Mouse (Mus musculus): ENCODE results near the gene Pdpk1. TPM values are rescaled to one million over a fixed set of nuclear protein-coding genes. Genes with fewer than 3 reads are reported as not detected.
A peak's percentile ranks its signal among the peaks of the same experiment; 100 is the strongest.

The Pdpk1 gene
- 25.6 and 26.7 TPM in 2 replicates for total RNA-seq (2012; rRNA removed)

DNA sequence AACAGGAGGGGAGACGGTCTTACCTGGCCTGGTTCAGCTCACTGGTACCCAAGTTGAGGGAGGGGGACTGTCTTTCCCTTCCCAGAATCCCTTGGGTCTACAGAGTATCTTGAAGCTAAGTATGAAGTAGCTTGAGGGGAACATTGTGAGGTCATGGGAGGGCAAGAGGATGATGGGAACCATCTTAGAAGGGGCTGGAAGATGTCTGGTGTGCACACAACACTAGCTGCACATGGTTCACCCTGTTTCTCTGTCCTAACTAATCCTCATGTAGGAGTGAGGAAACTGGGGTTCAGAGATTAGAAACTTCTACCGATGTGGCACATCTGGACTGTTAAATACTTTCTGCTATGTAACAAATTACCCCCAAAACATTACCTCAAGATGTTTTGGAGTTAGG lies at the start of gene Pdpk1:
Gene Pdpk1 (minus strand): TSS at position 101 of the 400 bp plus-strand sequence.
- peaks cover 6% of the 10 kb centered on the region; the same call in 1 of the 2 replicates for H3K36me3 ChIP-seq (ENCODE audit: control insufficient read depth, insufficient read depth, low read length, poor library complexity, severe bottlenecking)
- TF ChIP-seq ZC3H11A (IDR thresholded peaks at IDR 0.05; ENCODE audit: borderline replicate concordance, low read depth, low read length) = no peak
- no peak for TF ChIP-seq ZNF384 (IDR thresholded peaks at IDR 0.05; ENCODE audit: low read depth, low read length)
- H3K9me3 ChIP-seq (ENCODE audit: control insufficient read depth, insufficient read depth, low read depth, low read length) = no peaks in the 10 kb centered on the region
- peaks cover 2 to 8% of the 10 kb centered on the region in 2 experiments; a peak in 2 of 4 replicates for H3K4me1 ChIP-seq (ENCODE audit: control insufficient read depth in 2 of 2, insufficient read depth in 2 of 2, low read length in 2 of 2, poor library complexity in 1 of 2)
- peak within 1 kb of the TSS; percentile 41 for H3K27ac ChIP-seq (ENCODE audit: insufficient read depth, low read depth, low read length, poor library complexity, severe bottlenecking)
- DNase-seq (ENCODE audit: low read depth, low spot score) = no peak
- H3K9ac ChIP-seq (ENCODE audit: insufficient read depth, low read depth, low read length, poor library complexity, severe bottlenecking) = no peak within 1 kb of the TSS
- H3K4me3 ChIP-seq (ENCODE audit: insufficient read depth in 1 of 2, low read depth in 1 of 2, low read length in 2 of 2, poor library complexity in 1 of 2, severe bottlenecking in 1 of 2) = peak within 1 kb of the TSS; percentile 34 to 57; a peak in 3 of 4 replicates
- in situ Hi-C loops (cut with MboI; ENCODE audit: low sequenced_read_pairs in 2 of 2, unreplicated experiment in 2 of 2) = no loop called here

DNA sequence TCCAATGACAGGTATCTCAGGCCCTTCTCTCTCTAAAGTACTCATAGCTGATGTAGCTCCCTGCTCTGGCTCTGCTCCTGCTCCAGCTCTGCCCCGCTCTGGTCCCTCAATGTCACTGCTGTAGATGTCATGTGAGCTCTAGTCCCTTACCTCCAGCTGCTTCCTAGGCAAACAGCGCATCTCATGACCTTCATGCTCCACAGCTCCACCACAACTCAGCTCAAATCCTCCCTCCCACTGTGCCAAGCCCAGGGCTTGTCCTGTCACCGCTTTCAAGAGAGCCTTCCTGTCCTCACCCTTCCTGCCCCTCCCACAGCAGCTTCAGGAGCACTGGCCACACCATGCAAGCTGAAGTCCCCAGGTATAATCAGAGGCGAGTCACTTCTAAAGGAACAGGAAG lies 49.0 kb upstream of the Pdpk1 start:
- no peak overlapping the region for H3K4me3 ChIP-seq (ENCODE audit: insufficient read depth in 1 of 2, low read depth in 1 of 2, low read length in 2 of 2, poor library complexity in 1 of 2, severe bottlenecking in 1 of 2)
- in situ Hi-C loops (cut with MboI; ENCODE audit: low sequenced_read_pairs in 2 of 2, unreplicated experiment in 2 of 2) = no loop called here
- no peaks in the 10 kb centered on the region for H3K9me3 ChIP-seq (ENCODE audit: control insufficient read depth, insufficient read depth, low read depth, low read length)
- peaks cover 9 to 37% of the 10 kb centered on the region in 2 experiments for H3K4me1 ChIP-seq (ENCODE audit: control insufficient read depth in 2 of 2, insufficient read depth in 2 of 2, low read length in 2 of 2, poor library complexity in 1 of 2)
- H3K27ac ChIP-seq (ENCODE audit: insufficient read depth, low read depth, low read length, poor library complexity, severe bottlenecking) = no peak overlapping the region; the same call in 1 of the 2 replicates
- no peak for DNase-seq (ENCODE audit: low read depth, low spot score)
- TF ChIP-seq ZC3H11A (IDR thresholded peaks at IDR 0.05; ENCODE audit: borderline replicate concordance, low read depth, low read length) (no peak), MAFK (IDR thresholded peaks at IDR 0.05; ENCODE audit: insufficient read depth, low read depth, low read length) (no peak), ZNF384 (IDR thresholded peaks at IDR 0.05; ENCODE audit: low read depth, low read length) (no peak), CHD2 (IDR thresholded peaks at IDR 0.05; ENCODE audit: low read depth, low read length) (no peak), HCFC1 (IDR thresholded peaks at IDR 0.05; ENCODE audit: borderline replicate concordance, insufficient read depth, low read length) (no peak)
- H3K9ac ChIP-seq (ENCODE audit: insufficient read depth, low read depth, low read length, poor library complexity, severe bottlenecking) = no peak overlapping the region
- no peaks in the 10 kb centered on the region for H3K36me3 ChIP-seq (ENCODE audit: control insufficient read depth, insufficient read depth, low read length, poor library complexity, severe bottlenecking)

DNA sequence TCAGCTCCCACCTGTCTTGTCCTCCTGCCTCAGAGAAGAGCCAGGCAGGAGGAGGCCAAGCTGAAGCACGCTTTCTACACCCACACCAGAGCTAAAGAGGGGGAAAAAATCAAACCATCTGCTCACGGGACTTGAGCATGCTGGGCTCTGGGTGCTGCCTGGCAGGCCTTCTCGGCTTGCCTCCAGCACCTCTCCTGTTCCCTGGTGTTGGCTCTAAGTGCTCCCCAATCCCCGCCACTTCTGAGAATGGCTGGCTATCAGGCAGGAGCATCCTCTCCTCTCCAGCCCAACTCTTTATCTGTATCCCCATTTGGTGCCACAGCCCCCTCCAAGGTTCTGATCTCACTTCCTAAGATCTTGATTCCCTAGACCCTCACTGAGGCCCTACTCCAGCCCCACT lies 48.5 kb upstream of the Pdpk1 start:
- H3K4me1 ChIP-seq (ENCODE audit: control insufficient read depth in 2 of 2, insufficient read depth in 2 of 2, low read length in 2 of 2, poor library complexity in 1 of 2) = peaks cover 9 to 37% of the 10 kb centered on the region in 2 experiments
- no peaks in the 10 kb centered on the region for H3K9me3 ChIP-seq (ENCODE audit: control insufficient read depth, insufficient read depth, low read depth, low read length)
- H3K27ac ChIP-seq (ENCODE audit: insufficient read depth, low read depth, low read length, poor library complexity, severe bottlenecking) = no peak overlapping the region
- no peak overlapping the region for H3K4me3 ChIP-seq (ENCODE audit: insufficient read depth in 1 of 2, low read depth in 1 of 2, low read length in 2 of 2, poor library complexity in 1 of 2, severe bottlenecking in 1 of 2)
- H3K36me3 ChIP-seq (ENCODE audit: control insufficient read depth, insufficient read depth, low read length, poor library complexity, severe bottlenecking) = no peaks in the 10 kb centered on the region
- in situ Hi-C loops (cut with MboI; ENCODE audit: low sequenced_read_pairs in 2 of 2, unreplicated experiment in 2 of 2) = no loop called here
- no peak for DNase-seq (ENCODE audit: low read depth, low spot score)
- no peak overlapping the region for H3K9ac ChIP-seq (ENCODE audit: insufficient read depth, low read depth, low read length, poor library complexity, severe bottlenecking)
- TF ChIP-seq MAFK (IDR thresholded peaks at IDR 0.05; ENCODE audit: insufficient read depth, low read depth, low read length) = no peak

DNA sequence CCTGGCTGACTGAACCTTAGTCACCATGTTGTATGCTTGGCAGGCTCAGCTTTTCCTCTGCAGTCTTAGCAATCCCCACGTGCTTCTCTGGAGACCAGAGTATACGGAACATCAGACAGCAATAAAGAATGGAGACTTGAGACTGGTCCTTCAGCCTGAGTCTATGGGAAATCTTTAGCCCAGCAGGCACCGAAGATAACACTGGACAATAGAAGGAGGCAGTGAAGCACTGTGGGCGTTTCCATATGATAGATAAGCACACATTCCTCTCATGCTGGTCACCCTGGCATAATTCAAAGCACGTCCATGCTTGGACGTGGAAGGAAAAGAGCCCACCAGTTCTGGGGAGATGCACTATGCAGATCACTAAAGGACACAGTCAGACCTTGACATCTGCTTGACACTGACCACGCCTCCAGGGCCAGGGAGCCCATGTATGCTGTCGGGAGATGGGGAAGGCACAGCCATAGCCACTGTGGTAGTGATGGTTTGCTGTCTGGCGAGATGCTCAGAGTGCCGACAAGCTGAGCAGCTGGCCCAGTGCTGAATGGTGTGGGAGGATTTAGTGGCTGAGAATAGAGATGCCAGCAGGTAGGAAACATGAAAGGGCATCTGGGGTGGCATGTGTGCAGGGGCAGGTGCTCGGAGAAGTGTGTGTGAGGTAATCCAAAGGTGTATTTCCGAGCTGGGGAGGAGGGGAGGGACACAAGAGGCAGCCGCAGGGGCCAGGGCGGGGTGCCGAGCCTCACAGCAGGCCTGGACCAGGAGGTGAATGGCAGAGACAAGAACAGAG lies 46.5 kb upstream of the Pdpk1 start:
- Histone ChIP-seq H3K9me3 (ENCODE audit: control insufficient read depth, insufficient read depth, low read depth, low read length) (no peaks in the 10 kb centered on the region), H3K36me3 (ENCODE audit: control insufficient read depth, insufficient read depth, low read length, poor library complexity, severe bottlenecking) (no peaks in the 10 kb centered on the region), H3K4me3 (ENCODE audit: insufficient read depth in 1 of 2, low read depth in 1 of 2, low read length in 2 of 2, poor library complexity in 1 of 2, severe bottlenecking in 1 of 2) (no peak overlapping the region), H3K27ac (ENCODE audit: insufficient read depth, low read depth, low read length, poor library complexity, severe bottlenecking) (no peak overlapping the region), H3K9ac (ENCODE audit: insufficient read depth, low read depth, low read length, poor library complexity, severe bottlenecking) (no peak overlapping the region), H3K4me1 (ENCODE audit: control insufficient read depth in 2 of 2, insufficient read depth in 2 of 2, low read length in 2 of 2, poor library complexity in 1 of 2) (peaks cover 4 to 40% of the 10 kb centered on the region in 2 experiments; a peak in 3 of 4 replicates)
- in situ Hi-C loops (cut with MboI; ENCODE audit: low sequenced_read_pairs in 2 of 2, unreplicated experiment in 2 of 2) = no loop called here
- no peak for TF ChIP-seq CHD2 (IDR thresholded peaks at IDR 0.05; ENCODE audit: low read depth, low read length)
- TF ChIP-seq ZC3H11A (IDR thresholded peaks at IDR 0.05; ENCODE audit: borderline replicate concordance, low read depth, low read length) = no peak
- no peak for TF ChIP-seq HCFC1 (IDR thresholded peaks at IDR 0.05; ENCODE audit: borderline replicate concordance, insufficient read depth, low read length)
- TF ChIP-seq MAFK (IDR thresholded peaks at IDR 0.05; ENCODE audit: insufficient read depth, low read depth, low read length) = no peak
- TF ChIP-seq ZNF384 (IDR thresholded peaks at IDR 0.05; ENCODE audit: low read depth, low read length) = no peak
- DNase-seq (ENCODE audit: low read depth, low spot score) = no peak

DNA sequence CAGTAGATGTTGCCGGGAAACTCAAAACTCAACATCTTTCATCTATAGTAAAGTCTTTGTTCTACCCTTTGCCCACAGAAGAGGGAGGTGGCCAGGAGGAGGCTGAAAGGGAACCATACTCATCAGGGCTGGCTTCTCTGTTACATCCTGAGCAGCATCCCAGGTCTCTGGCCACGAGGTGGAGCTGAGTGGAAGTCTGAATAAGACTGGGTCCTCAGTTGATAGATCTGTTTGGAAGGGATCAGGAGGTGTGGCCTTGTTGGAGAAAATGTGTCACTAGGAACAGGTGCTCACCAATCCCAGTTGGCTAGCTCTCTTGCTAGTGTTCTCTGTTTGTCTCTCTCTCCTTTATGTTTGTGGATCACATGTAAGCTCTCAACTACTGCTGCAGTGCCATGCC lies 44.6 kb upstream of the Pdpk1 start:
- TF ChIP-seq MAFK (IDR thresholded peaks at IDR 0.05; ENCODE audit: insufficient read depth, low read depth, low read length) = no peak
- TF ChIP-seq CHD2 (IDR thresholded peaks at IDR 0.05; ENCODE audit: low read depth, low read length) = no peak
- no peak for TF ChIP-seq ZC3H11A (IDR thresholded peaks at IDR 0.05; ENCODE audit: borderline replicate concordance, low read depth, low read length)
- no peak for TF ChIP-seq ZNF384 (IDR thresholded peaks at IDR 0.05; ENCODE audit: low read depth, low read length)
- TF ChIP-seq HCFC1 (IDR thresholded peaks at IDR 0.05; ENCODE audit: borderline replicate concordance, insufficient read depth, low read length) = no peak
- DNase-seq (ENCODE audit: low read depth, low spot score) = no peak
- no peaks in the 10 kb centered on the region for H3K36me3 ChIP-seq (ENCODE audit: control insufficient read depth, insufficient read depth, low read length, poor library complexity, severe bottlenecking)
- in situ Hi-C loops (cut with MboI; ENCODE audit: low sequenced_read_pairs in 2 of 2, unreplicated experiment in 2 of 2) = no loop called here
- no peak overlapping the region for H3K27ac ChIP-seq (ENCODE audit: insufficient read depth, low read depth, low read length, poor library complexity, severe bottlenecking)
- no peak overlapping the region for H3K4me3 ChIP-seq (ENCODE audit: insufficient read depth in 1 of 2, low read depth in 1 of 2, low read length in 2 of 2, poor library complexity in 1 of 2, severe bottlenecking in 1 of 2)
- no peak overlapping the region for H3K9ac ChIP-seq (ENCODE audit: insufficient read depth, low read depth, low read length, poor library complexity, severe bottlenecking)
- H3K9me3 ChIP-seq (ENCODE audit: control insufficient read depth, insufficient read depth, low read depth, low read length) = no peaks in the 10 kb centered on the region
- peaks cover 4 to 35% of the 10 kb centered on the region in 2 experiments; a peak in 3 of 4 replicates for H3K4me1 ChIP-seq (ENCODE audit: control insufficient read depth in 2 of 2, insufficient read depth in 2 of 2, low read length in 2 of 2, poor library complexity in 1 of 2)

Measured in ES-E14 (cell line).